Mouse (Mus musculus) intestine, embryonic 14.5 days (tissue): ENCODE measurements around the gene Itgb2. TPM values are rescaled to one million over a fixed set of nuclear protein-coding genes. Genes with fewer than 3 reads are reported as not detected.

Source experiments
- ATAC-seq: fragments of 200-750 bp; cut with Nextera tagmentation; replicated peaks from 2 replicates; pipeline ENCODE4 v1.8.0; 2017; ENCODE audit warnings: low read depth, moderate number of reproducible peaks, moderate TSS enrichment, moderate library complexity; ENCODE audit not compliant: low FRiP score, low TSS enrichment
- DNase-seq: peaks from one replicate; pipeline ENCODE4 v3.0.0-alpha.2; 2018; ENCODE audit warnings: low spot score
- H3K27ac ChIP-seq: fragments of 300-500 bp; sonication (generic); 2 replicates; pipeline ENCODE4 v1.5.1; 2014; ENCODE audit warnings: low read depth, mild to moderate bottlenecking, control low read depth
- H3K27me3 ChIP-seq: fragments of 300-500 bp; sonication (generic); replicated peaks from 2 replicates; pipeline ENCODE4 v1.6.1; 2014; ENCODE audit warnings: low read length, control low read depth; ENCODE audit not compliant: control insufficient read depth, insufficient read depth
- H3K36me3 ChIP-seq: fragments of 300-500 bp; sonication (generic); 2 replicates; pipeline ENCODE4 v1.6.1; 2014; ENCODE audit warnings: low read length, control low read depth; ENCODE audit not compliant: control insufficient read depth, insufficient read depth
- H3K4me1 ChIP-seq: fragments of 300-500 bp; sonication (generic); replicated peaks from 2 replicates; pipeline ENCODE4 v1.6.1; 2014; ENCODE audit warnings: low read length, control low read depth, mixed read lengths; ENCODE audit not compliant: control insufficient read depth, insufficient read depth
- H3K4me2 ChIP-seq: fragments of 300-500 bp; sonication (generic); 2 replicates; pipeline ENCODE4 v1.6.1; 2014; ENCODE audit warnings: low read length
- H3K4me3 ChIP-seq: fragments of 300-500 bp; sonication (generic); 2 replicates; pipeline ENCODE4 v1.5.1; 2014; ENCODE audit warnings: low read depth, low read length, control low read depth, mixed read lengths
- H3K9ac ChIP-seq: fragments of 300-500 bp; sonication (generic); 2 replicates; pipeline ENCODE4 v1.6.1; 2014; ENCODE audit warnings: mild to moderate bottlenecking, low read length
- H3K9me3 ChIP-seq: fragments of 300-500 bp; sonication (generic); 2 replicates; pipeline ENCODE4 v1.6.1; 2016; ENCODE audit warnings: low read length, control low read depth; ENCODE audit not compliant: control insufficient read depth
- WGBS: fragments of 180-500 bp; shearing (Covaris S2); extraction: QIAGEN DNeasy Blood & Tissue Kit; methylation state at CpG from one replicate; pipeline ENCODE4 v1.1.7; 2014; 5-methylcytosine and 5-hydroxymethylcytosine counted together
- polyA plus RNA-seq: library from polyadenylated mRNA; unstranded; fragments of >200 nt; fragmentation: Nextera tagmentation; extraction: Ambion mirVana; gene quantifications from 2 replicates; pipeline ENCODE4 v1.2.1, GENCODE M21; 2014

Gene Itgb2
- polyA plus RNA-seq, 1 experiment from 2014 or later = 3.1 TPM

- H3K4me2 ChIP-seq = no peak overlapping the region
- H3K27ac ChIP-seq = no peak overlapping the region
- H3K9me3 ChIP-seq = no peaks in the 10 kb centered on the region
- 76% methylated on average over 5 of the region's 5 CpGs for WGBS
- ATAC-seq (no peak), DNase-seq (no peak)
- H3K36me3 ChIP-seq = no peaks in the 10 kb centered on the region
- H3K4me3 ChIP-seq = no peak overlapping the region
- no peaks in the 10 kb centered on the region for H3K4me1 ChIP-seq
- no peak overlapping the region for H3K9ac ChIP-seq
- no peaks in the 10 kb centered on the region for H3K27me3 ChIP-seq
Observed at GRCm38 (mm10) chr10:77552162-77552561, 22.1 kb downstream of the Itgb2 start.

DNA sequence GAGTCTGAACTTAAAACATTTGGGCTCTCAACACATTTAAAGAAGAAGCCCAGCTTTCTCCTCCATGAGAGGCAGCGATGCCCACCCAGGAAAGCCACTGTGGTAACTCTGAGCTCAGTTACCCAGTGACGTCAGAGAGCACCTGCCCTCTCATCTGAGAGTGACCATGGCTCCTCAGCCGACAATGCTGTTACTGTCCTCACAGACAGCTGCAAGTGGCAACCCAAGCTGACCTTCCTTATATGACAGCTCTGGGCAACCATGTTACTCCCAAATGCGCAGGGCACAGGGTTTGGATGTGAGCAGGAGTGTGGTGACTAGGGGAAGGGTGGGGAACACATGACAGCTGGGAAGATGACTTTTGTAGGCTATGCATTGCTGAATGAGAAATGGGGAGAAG lies 23.2 kb downstream of the Itgb2 start:
- H3K27me3 ChIP-seq = no peaks in the 10 kb centered on the region
- no peak overlapping the region for H3K9ac ChIP-seq
- no peaks in the 10 kb centered on the region for H3K4me1 ChIP-seq
- no peaks in the 10 kb centered on the region for H3K9me3 ChIP-seq
- no peak overlapping the region for H3K27ac ChIP-seq
- WGBS = 79% methylated on average over 4 of the region's 4 CpGs
- H3K4me3 ChIP-seq = no peak overlapping the region
- ATAC-seq (no peak), DNase-seq (no peak)
- no peak overlapping the region for H3K4me2 ChIP-seq
- H3K36me3 ChIP-seq = no peaks in the 10 kb centered on the region

GRCm38 (mm10) chr10:77554918-77555317 lies 24.9 kb downstream of the Itgb2 start:
- Histone ChIP-seq H3K27me3 (no peaks in the 10 kb centered on the region), H3K27ac (no peak overlapping the region), H3K4me3 (no peak overlapping the region), H3K9ac (no peak overlapping the region), H3K4me1 (no peaks in the 10 kb centered on the region), H3K4me2 (no peak overlapping the region), H3K9me3 (no peaks in the 10 kb centered on the region), H3K36me3 (no peaks in the 10 kb centered on the region)
- DNase-seq (no peak), ATAC-seq (no peak)
- 87% methylated on average over 4 of the region's 4 CpGs for WGBS

DNA sequence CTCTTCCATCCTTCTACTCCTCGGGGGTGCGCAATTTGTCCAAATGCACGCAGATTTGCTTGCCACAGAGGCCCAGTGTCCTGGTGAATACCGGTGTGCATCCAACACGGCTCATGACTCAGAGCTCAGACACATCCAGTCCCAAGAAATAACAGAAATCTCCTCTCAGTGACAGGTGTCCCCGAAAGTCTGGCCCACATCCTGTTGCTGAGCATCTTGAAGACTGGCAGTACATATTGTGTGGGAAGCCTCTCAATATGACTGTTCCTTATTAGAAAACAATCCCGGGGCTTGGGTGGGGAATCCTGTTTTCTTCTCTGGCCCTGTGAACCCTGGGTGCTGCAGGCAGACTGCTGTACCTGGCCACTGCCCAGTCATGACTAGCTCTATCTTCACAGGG lies 26.6 kb downstream of the Itgb2 start:
- Histone ChIP-seq H3K9me3 (no peaks in the 10 kb centered on the region), H3K4me3 (no peak overlapping the region), H3K27me3 (no peaks in the 10 kb centered on the region), H3K27ac (no peak overlapping the region), H3K4me2 (no peak overlapping the region), H3K36me3 (no peaks in the 10 kb centered on the region), H3K4me1 (no peaks in the 10 kb centered on the region), H3K9ac (no peak overlapping the region)
- ATAC-seq = no peak
- 87% methylated on average over 7 of the region's 7 CpGs for WGBS
- DNase-seq = no peak

DNA sequence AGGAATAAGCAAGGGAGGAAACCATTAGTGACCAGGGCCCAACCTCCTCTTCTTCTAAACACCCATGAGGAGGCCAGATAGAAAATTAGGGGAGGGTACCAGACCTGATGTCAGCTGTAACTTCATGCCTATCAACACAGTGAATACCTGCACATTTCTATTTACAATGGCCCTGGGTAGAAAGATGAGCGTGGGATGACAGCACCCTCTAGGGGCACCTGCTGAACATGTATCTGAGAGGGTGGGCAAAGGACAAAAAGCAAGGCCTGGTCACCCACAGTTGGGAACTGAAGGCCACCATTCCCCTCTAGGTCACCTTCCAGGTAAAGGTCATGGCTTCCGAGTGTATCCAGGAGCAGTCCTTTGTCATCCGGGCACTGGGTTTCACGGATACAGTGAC lies 27.6 kb downstream of the Itgb2 start:
- 84% methylated on average over 4 of the region's 4 CpGs for WGBS
- no peaks in the 10 kb centered on the region for H3K36me3 ChIP-seq
- H3K4me2 ChIP-seq = no peak overlapping the region
- no peaks in the 10 kb centered on the region for H3K27me3 ChIP-seq
- ATAC-seq (no peak), DNase-seq (no peak)
- no peak overlapping the region for H3K4me3 ChIP-seq
- H3K9me3 ChIP-seq = no peaks in the 10 kb centered on the region
- no peak overlapping the region for H3K27ac ChIP-seq
- no peak overlapping the region for H3K9ac ChIP-seq
- no peaks in the 10 kb centered on the region for H3K4me1 ChIP-seq

- Histone ChIP-seq H3K27me3 (no peaks in the 10 kb centered on the region), H3K9me3 (no peaks in the 10 kb centered on the region), H3K27ac (no peak overlapping the region), H3K36me3 (no peaks in the 10 kb centered on the region), H3K9ac (no peak overlapping the region), H3K4me3 (no peak overlapping the region), H3K4me2 (no peak overlapping the region), H3K4me1 (no peaks in the 10 kb centered on the region)
- ATAC-seq (no peak), DNase-seq (no peak)
- 84% methylated on average over 11 of the region's 11 CpGs for WGBS
Observed at GRCm38 (mm10) chr10:77560090-77560489, 30.0 kb downstream of the Itgb2 start.

DNA sequence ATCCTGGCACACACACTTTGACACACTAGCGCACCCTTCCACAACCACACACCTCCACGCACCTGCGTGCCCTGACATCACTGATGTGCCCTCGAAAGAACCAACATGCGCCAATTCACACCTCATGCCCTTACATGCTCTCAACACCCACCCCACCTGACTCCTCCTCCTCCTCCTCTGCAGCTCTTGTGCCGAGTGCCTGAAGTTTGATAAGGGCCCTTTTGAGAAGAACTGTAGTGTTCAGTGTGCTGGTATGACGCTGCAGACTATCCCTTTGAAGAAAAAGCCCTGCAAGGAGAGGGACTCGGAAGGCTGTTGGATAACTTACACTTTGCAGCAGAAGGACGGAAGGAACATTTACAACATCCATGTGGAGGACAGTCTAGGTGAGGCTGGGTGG lies 30.8 kb downstream of the Itgb2 start:
- DNase-seq = no peak
- 91% methylated on average over 9 of the region's 9 CpGs for WGBS
- H3K4me3 ChIP-seq = no peak overlapping the region
- no peak overlapping the region for H3K4me2 ChIP-seq
- no peaks in the 10 kb centered on the region for H3K27me3 ChIP-seq
- ATAC-seq = no peak
- H3K9me3 ChIP-seq = no peaks in the 10 kb centered on the region
- H3K4me1 ChIP-seq = no peaks in the 10 kb centered on the region
- no peaks in the 10 kb centered on the region for H3K36me3 ChIP-seq
- H3K27ac ChIP-seq = no peak overlapping the region
- no peak overlapping the region for H3K9ac ChIP-seq

DNA sequence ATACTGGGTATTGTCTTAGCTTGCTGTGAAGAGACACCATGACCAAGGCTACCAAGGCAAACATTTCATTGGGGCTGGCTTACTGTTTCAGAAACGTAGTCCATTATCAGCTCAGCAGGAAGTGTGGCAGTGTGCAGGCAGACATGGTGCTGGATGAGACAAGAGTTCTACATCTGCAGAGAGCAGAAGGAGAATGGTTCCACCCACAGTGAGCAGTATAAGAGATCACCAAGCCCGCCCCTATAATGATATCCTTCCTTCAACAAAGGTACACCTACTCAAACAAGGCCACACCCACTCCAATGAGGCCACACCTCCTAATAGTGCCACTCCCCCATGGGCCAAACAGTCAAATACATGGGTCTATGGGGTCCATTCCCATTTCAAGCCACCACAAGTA lies 31.5 kb downstream of the Itgb2 start:
- no peak overlapping the region for H3K27ac ChIP-seq
- WGBS = 68% methylated on average over 2 of the region's 2 CpGs

GRCm38 (mm10) chr10:77565005-77565404 lies 35.0 kb downstream of the Itgb2 start:
- no peaks in the 10 kb centered on the region for H3K27me3 ChIP-seq
- 79% methylated on average over 8 of the region's 8 CpGs for WGBS
- no peaks in the 10 kb centered on the region for H3K9me3 ChIP-seq
- no peaks in the 10 kb centered on the region for H3K36me3 ChIP-seq
- no peak overlapping the region for H3K4me2 ChIP-seq
- H3K27ac ChIP-seq = no peak overlapping the region
- no peak for ATAC-seq
- no peak overlapping the region for H3K4me3 ChIP-seq
- no peak for DNase-seq
- H3K4me1 ChIP-seq = 0 out of 2 replicates have a peak, but pooled peaks cover 6% of the 10 kb centered on the region
- no peak overlapping the region for H3K9ac ChIP-seq

More for the DNA sequence above, 31.5 kb downstream of the Itgb2 start:
- Histone ChIP-seq H3K36me3 (no peaks in the 10 kb centered on the region), H3K4me2 (no peak overlapping the region), H3K9me3 (no peaks in the 10 kb centered on the region), H3K27me3 (no peaks in the 10 kb centered on the region), H3K9ac (no peak overlapping the region), H3K4me1 (no peaks in the 10 kb centered on the region), H3K4me3 (no peak overlapping the region)
- ATAC-seq = no peak
- DNase-seq = no peak
